Mouse (Mus musculus) intestine, postnatal 0 days (tissue): Measurements from ENCODE around the gene Hephl1. TPM values are rescaled to one million over a fixed set of nuclear protein-coding genes. Genes with fewer than 3 reads are reported as not detected.

Source experiments
- ATAC-seq: fragments of 200-750 bp; cut with Nextera tagmentation; 2 replicates; pipeline ENCODE4 v1.8.0; 2017; ENCODE audit warnings: mild to moderate bottlenecking, moderate TSS enrichment, moderate library complexity
- H3K27ac ChIP-seq: fragments of 300-500 bp; sonication (generic); 2 replicates; pipeline ENCODE4 v1.5.1; 2014; ENCODE audit warnings: mild to moderate bottlenecking, low read depth, low read length, moderate library complexity
- H3K27me3 ChIP-seq: fragments of 300-500 bp; sonication (generic); replicated peaks from 2 replicates; pipeline ENCODE4 v1.6.1; 2014; ENCODE audit warnings: low read length, mixed read lengths; ENCODE audit not compliant: control insufficient read depth, insufficient read depth
- H3K36me3 ChIP-seq: fragments of 300-500 bp; sonication (generic); 2 replicates; pipeline ENCODE4 v1.6.1; 2014; ENCODE audit warnings: mild to moderate bottlenecking, moderate library complexity; ENCODE audit not compliant: control insufficient read depth, insufficient read depth
- H3K4me1 ChIP-seq: fragments of 300-500 bp; sonication (generic); replicated peaks from 2 replicates; pipeline ENCODE4 v1.6.1; 2014; ENCODE audit warnings: antibody characterized with exemption, low read length, mixed read lengths; ENCODE audit not compliant: control insufficient read depth, insufficient read depth
- H3K4me2 ChIP-seq: fragments of 300-500 bp; sonication (generic); replicated peaks from 2 replicates; pipeline ENCODE4 v1.6.1; 2014; ENCODE audit warnings: low read depth, mild to moderate bottlenecking, moderate library complexity
- H3K4me3 ChIP-seq: fragments of 300-500 bp; sonication (generic); 2 replicates; pipeline ENCODE4 v1.5.1; 2014; ENCODE audit warnings: low read depth, low read length
- H3K9ac ChIP-seq: fragments of 300-500 bp; sonication (generic); 2 replicates; pipeline ENCODE4 v1.6.1; 2014; ENCODE audit warnings: mild to moderate bottlenecking, low read depth, low read length
- H3K9me3 ChIP-seq: fragments of 300-500 bp; sonication (generic); 2 replicates; pipeline ENCODE4 v1.6.1; 2016; ENCODE audit warnings: mixed run types; ENCODE audit not compliant: control insufficient read depth
- CTCF ChIP-seq: sonication (generic); IDR thresholded peaks from 2 replicates; pipeline ENCODE4 v1.5.1; 2016; ENCODE audit warnings: low read depth, mild to moderate bottlenecking, control low read depth, antibody characterized with exemption, moderate library complexity
- whole genome bisulfite sequencing: fragments of 180-500 bp; shearing (Covaris S2); extraction: QIAGEN DNeasy Blood & Tissue Kit; methylation state at CpG from one replicate; pipeline ENCODE4 v1.1.7; 2014; 5-methylcytosine and 5-hydroxymethylcytosine counted together
- polyA plus RNA-seq: library from polyadenylated mRNA; unstranded; fragments of >200 nt; fragmentation: Nextera tagmentation; extraction: Ambion mirVana; gene quantifications from 2 replicates; pipeline ENCODE4 v1.2.1, GENCODE M21; 2015

The Hephl1 gene
- polyA plus RNA-seq, 1 experiment from 2014 or later: not detected

DNA sequence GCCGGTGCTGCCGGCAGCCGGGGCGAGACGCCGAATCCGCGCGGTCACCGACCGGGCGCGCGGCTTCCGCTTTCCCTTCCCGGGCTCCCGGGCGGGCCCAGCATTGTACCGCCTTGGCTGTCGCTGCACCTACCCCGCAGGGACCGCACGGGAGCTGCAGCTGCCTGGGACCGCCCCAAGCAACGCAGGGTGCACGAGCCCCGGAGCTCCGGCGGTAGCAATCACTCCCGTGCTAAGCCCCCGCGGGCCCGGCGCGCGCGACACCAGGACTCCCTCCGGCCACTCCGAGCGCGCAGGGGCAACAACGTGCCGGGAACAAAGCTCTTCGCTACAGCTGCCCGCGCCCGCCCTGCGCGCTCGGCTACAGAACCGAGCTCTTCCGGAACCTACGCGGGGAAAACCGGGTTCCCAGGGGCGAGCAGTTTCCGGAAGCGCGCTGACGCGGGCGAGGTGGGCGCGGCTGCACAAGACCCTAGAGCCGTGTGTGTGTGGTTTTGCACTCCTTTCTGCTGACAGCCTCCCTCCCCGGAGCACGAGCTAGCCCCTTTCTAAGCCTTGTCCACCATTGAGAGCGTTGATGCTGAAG lies 66.7 kb downstream of the Hephl1 start, which contains the start of gene Panx1:
Gene Panx1, minus strand, starts transcription at position 395 of the 586 bp plus-strand sequence.
- no peaks in the 10 kb centered on the region for H3K36me3 ChIP-seq
- H3K27me3 ChIP-seq: no peaks in the 10 kb centered on the region
- no peaks in the 10 kb centered on the region for H3K9me3 ChIP-seq
- peaks cover 5% of the 10 kb centered on the region; the same call in 1 of the 2 replicates for H3K4me1 ChIP-seq
- H3K4me3 ChIP-seq: peak within 1 kb of the TSS; percentile 73
- no peak for TF ChIP-seq CTCF
- H3K9ac ChIP-seq: peak within 1 kb of the TSS; percentile 70
- H3K4me2 ChIP-seq: peak within 1 kb of the TSS; percentile 92
- H3K27ac ChIP-seq: peak within 1 kb of the TSS; percentile 83
- peak; percentile 83 for ATAC-seq
- WGBS: under 1% methylated on average over 65 of the region's 68 CpGs

DNA sequence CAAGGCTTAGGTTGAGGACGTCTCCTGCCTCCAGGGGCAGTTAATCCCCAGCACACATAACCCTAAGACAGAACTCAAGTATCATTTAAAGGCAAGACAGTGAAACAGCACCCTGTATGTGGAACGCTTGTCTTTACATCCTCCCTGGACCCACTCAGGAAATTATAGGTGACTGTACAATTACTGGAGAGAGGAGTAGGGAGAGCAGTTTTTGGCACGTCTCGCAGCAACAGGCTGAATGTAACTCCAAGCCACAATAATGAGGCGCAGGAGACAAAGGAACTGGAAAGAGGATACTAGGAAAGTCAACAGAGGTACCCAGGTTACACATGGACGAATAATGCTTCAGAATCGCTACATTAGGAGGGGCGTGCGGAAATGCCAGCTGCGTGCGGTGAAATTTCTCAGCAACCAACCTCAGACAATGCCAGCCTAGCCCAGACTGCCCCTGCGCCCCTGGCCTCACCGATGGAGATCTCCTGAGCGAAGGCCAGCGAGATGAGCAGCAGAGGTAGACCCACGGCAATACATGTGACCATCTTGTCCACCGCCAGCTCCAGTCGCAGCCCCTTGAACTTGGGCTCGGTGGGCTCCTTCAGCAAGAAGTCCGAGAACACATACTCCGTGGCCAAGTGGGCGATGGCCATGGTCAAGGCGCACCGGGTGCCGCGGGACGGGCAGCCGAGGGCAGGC lies 67.4 kb downstream of the Hephl1 start:
- ATAC-seq: no peak
- peak overlapping the region; percentile 92 for H3K4me2 ChIP-seq
- WGBS: under 1% methylated on average over 26 of the region's 28 CpGs
- no peak for TF ChIP-seq CTCF
- H3K9me3 ChIP-seq: no peaks in the 10 kb centered on the region
- H3K27me3 ChIP-seq: no peaks in the 10 kb centered on the region
- peak overlapping the region; percentile 70 for H3K9ac ChIP-seq
- no peaks in the 10 kb centered on the region for H3K36me3 ChIP-seq
- peak overlapping the region; percentile 83 for H3K27ac ChIP-seq
- peaks cover 5% of the 10 kb centered on the region; the same call in 1 of the 2 replicates for H3K4me1 ChIP-seq
- H3K4me3 ChIP-seq: peak overlapping the region; percentile 73

DNA sequence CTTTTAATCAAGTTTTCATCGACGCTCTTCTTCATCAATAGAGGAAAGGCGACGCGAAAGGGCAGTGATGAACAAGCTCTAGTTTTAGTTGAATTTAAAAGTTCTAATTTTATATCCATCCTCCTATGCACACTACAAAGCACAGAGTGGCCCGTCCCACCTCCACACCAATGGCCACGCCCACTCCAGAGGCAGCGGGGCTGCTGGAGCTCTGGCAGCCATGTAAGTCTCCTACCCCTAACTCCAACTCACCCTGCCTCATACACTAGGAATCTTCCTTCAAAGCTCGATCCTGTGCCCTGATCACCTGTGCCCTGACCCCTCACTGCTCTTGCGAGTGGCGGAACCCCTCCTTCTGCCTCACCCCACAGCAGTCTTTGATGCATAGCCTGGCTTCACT lies 70.4 kb downstream of the Hephl1 start:
- H3K9me3 ChIP-seq: no peaks in the 10 kb centered on the region
- TF ChIP-seq CTCF: no peak
- no peaks in the 10 kb centered on the region for H3K36me3 ChIP-seq
- H3K9ac ChIP-seq: no peak overlapping the region
- H3K4me2 ChIP-seq: no peak overlapping the region
- peaks cover 5% of the 10 kb centered on the region; the same call in 1 of the 2 replicates for H3K4me1 ChIP-seq
- 81% methylated on average over 11 of the region's 11 CpGs for WGBS
- H3K4me3 ChIP-seq: no peak overlapping the region
- H3K27me3 ChIP-seq: no peaks in the 10 kb centered on the region
- ATAC-seq: no peak
- no peak overlapping the region for H3K27ac ChIP-seq

DNA sequence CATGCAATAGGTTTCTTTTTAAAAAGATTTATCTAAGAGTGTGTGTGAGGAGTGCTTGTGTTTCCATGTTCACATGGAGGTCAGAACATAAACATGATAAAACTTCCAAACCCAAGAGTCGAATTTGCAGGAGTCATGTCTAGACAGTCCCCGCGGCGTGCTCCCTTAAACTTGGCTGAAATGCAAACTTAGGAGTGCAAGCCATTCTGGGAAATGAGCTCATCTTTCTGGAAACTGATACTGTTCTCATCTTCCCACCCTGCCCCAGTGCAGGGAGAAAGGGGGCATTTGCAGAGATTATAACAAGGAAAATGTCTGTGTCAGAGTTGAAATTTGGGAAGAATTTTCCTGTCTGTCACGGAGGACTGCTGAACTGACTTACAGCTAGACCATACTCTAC lies 72.1 kb downstream of the Hephl1 start:
- Histone ChIP-seq H3K9ac (no peak overlapping the region), H3K36me3 (no peaks in the 10 kb centered on the region), H3K27ac (no peak overlapping the region), H3K27me3 (no peaks in the 10 kb centered on the region), H3K4me3 (no peak overlapping the region), H3K9me3 (no peaks in the 10 kb centered on the region), H3K4me1 (no peaks in the 10 kb centered on the region; the same call in 1 of the 2 replicates), H3K4me2 (no peak overlapping the region)
- ATAC-seq: no peak
- whole genome bisulfite sequencing: 73% methylated on average over 5 of the region's 5 CpGs
- TF ChIP-seq CTCF: no peak

DNA sequence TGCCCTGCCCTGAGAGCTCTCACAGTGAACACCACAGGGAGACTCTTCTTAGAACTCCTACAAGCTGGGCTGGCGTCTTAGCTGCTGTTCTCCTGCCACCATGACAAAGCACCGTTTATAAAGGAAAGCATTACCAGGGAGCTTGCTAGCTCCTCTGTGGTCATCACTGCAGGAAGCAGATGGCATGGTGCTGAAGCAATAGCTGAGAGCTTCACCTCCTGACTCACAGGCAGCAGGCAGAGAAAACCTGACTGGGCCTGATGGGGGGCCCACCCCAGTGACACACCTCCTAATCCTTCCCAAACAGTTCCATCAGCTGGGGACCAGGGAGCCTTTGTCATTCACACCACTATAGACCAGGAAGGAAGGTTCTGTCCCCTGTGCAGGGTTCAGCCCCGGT lies 74.2 kb downstream of the Hephl1 start:
- Histone ChIP-seq H3K27ac (no peak overlapping the region), H3K36me3 (no peaks in the 10 kb centered on the region), H3K4me1 (no peaks in the 10 kb centered on the region; the same call in 1 of the 2 replicates), H3K4me3 (no peak overlapping the region), H3K4me2 (no peak overlapping the region), H3K9ac (no peak overlapping the region), H3K27me3 (no peaks in the 10 kb centered on the region), H3K9me3 (no peaks in the 10 kb centered on the region)
- no peak for TF ChIP-seq CTCF
- ATAC-seq: no peak
- 68% methylated on average over 3 of the region's 3 CpGs for whole genome bisulfite sequencing

DNA sequence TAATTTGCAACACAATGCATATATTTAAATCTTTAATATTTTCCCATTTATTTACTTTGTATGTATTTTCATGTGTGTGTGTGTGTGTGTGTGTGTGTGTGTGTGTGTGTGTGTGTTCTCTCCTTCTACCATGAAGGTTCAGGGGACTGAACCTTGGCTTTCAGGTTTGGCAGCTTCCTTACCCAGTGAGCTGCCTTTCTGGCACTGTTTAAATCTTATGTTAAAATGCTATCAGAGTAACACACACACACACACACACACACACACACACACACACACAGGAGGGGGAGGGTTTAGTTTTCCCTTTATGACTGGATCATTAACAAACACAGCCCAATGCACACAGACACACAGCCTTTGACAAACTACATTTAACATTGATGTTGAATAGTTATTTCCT lies 74.7 kb downstream of the Hephl1 start:
- Histone ChIP-seq H3K9me3 (no peaks in the 10 kb centered on the region), H3K4me3 (no peak overlapping the region), H3K4me1 (no peaks in the 10 kb centered on the region; the same call in 1 of the 2 replicates), H3K36me3 (no peaks in the 10 kb centered on the region), H3K9ac (no peak overlapping the region), H3K4me2 (no peak overlapping the region), H3K27ac (no peak overlapping the region), H3K27me3 (no peaks in the 10 kb centered on the region)
- TF ChIP-seq CTCF: no peak
- ATAC-seq: no peak
